Comparison of ENCODE assay signal across 15 mouse cellular contexts in genomic region chr3:94789516-94789915, GRCm38 (mm10). TPM values are rescaled to one million over a fixed set of nuclear protein-coding genes. Genes with fewer than 3 reads are reported as not detected.
DNase-seq lines count a peak whose midpoint lies in the region; ATAC-seq and TF ChIP-seq lines count a peak whose summit lies in the region.
"Had no signal": no experiment of that assay in that cellular context is flagged by ENCODE, and none has a peak within 500 bp of the region (broad histone marks: within the 10 kb centered on the region; RNA-seq: fewer than 3 reads in every experiment).

No protein-coding gene starts in this region.

- no peak overlapping the region for H3K4me3 ChIP-seq in forebrain, embryonic 14.5 days (ENCODE audit: low read depth, low read length)
- H3K4me3 ChIP-seq in forebrain, embryonic 16.5 days (replicated peaks; ENCODE audit: low read length), result no peak overlapping the region
- no peak overlapping the region for H3K4me3 ChIP-seq in midbrain, postnatal 0 days (ENCODE audit: low read depth, low read length)
- H3K4me3 ChIP-seq in midbrain, embryonic 13.5 days (replicated peaks), result no peak overlapping the region
- H3K4me3 ChIP-seq: forebrain, embryonic 10.5 days; heart, embryonic 13.5 days; hindbrain, embryonic 10.5 days; kidney, embryonic 15.5 days; neural tube, embryonic 12.5 days had no signal

- H3K9ac ChIP-seq in forebrain, embryonic 14.5 days (ENCODE audit: low read length), result no peak overlapping the region
- no peak overlapping the region for H3K9ac ChIP-seq in forebrain, embryonic 16.5 days (replicated peaks; ENCODE audit: low read depth, low read length)
- H3K9ac ChIP-seq in midbrain, postnatal 0 days (replicated peaks; ENCODE audit: low read length, poor library complexity, severe bottlenecking), result no peak overlapping the region
- H3K9ac ChIP-seq in midbrain, embryonic 13.5 days (replicated peaks), result no peak overlapping the region
- H3K9ac ChIP-seq: heart, embryonic 13.5 days; kidney, embryonic 15.5 days; neural tube, embryonic 12.5 days had no signal

- no peaks in the 10 kb centered on the region for H3K9me3 ChIP-seq in forebrain, embryonic 14.5 days (replicated peaks; ENCODE audit: control insufficient read depth, low read length)
- no peaks in the 10 kb centered on the region for H3K9me3 ChIP-seq in forebrain, embryonic 16.5 days (ENCODE audit: control insufficient read depth, low read length)
- no peaks in the 10 kb centered on the region for H3K9me3 ChIP-seq in midbrain, postnatal 0 days (ENCODE audit: low read length)
- H3K9me3 ChIP-seq in midbrain, embryonic 13.5 days, result no peaks in the 10 kb centered on the region
- H3K9me3 ChIP-seq: forebrain, embryonic 10.5 days; heart, embryonic 13.5 days; hindbrain, embryonic 10.5 days; kidney, embryonic 15.5 days; neural tube, embryonic 12.5 days had no signal

- DNase-seq in forebrain, embryonic 14.5 days (ENCODE audit: low spot score), result peak; percentile 34
- DNase-seq in midbrain, postnatal 0 days (ENCODE audit: low spot score), result peak; percentile 32
- peak; percentile 43 for DNase-seq in NIH3T3 (ENCODE audit: low read depth)
- DNase-seq in cerebellum, postnatal 10 days, result peak; percentile 68 to 74
- DNase-seq in layer of hippocampus, adult 9-11 months, result no peak
- DNase-seq: liver; lung, adult 18-20 months had no signal

- no peak overlapping the region for H3K27ac ChIP-seq in forebrain, embryonic 14.5 days (ENCODE audit: low read depth, low read length)
- H3K27ac ChIP-seq in forebrain, embryonic 16.5 days (ENCODE audit: low read length), result no peak overlapping the region
- H3K27ac ChIP-seq in midbrain, postnatal 0 days (ENCODE audit: low read depth, low read length), result no peak overlapping the region
- H3K27ac ChIP-seq in midbrain, embryonic 13.5 days, result no peak overlapping the region
- H3K27ac ChIP-seq: forebrain, embryonic 10.5 days; heart, embryonic 13.5 days; hindbrain, embryonic 10.5 days; kidney, embryonic 15.5 days; neural tube, embryonic 12.5 days had no signal

- ATAC-seq in forebrain, embryonic 14.5 days, result no peak
- no peak for ATAC-seq in forebrain, embryonic 16.5 days
- ATAC-seq in midbrain, postnatal 0 days (ENCODE audit: low FRiP score), result no peak
- ATAC-seq in midbrain, embryonic 13.5 days, result no peak

- peaks cover 7% of the 10 kb centered on the region; the same call in 1 of the 2 replicates for H3K4me1 ChIP-seq in forebrain, embryonic 14.5 days (ENCODE audit: control insufficient read depth, insufficient read depth, low read length)
- peaks cover 10% of the 10 kb centered on the region for H3K4me1 ChIP-seq in forebrain, embryonic 16.5 days (replicated peaks; ENCODE audit: control insufficient read depth, insufficient read depth, low read length)
- no peaks in the 10 kb centered on the region; the same call in 1 of the 2 replicates for H3K4me1 ChIP-seq in midbrain, postnatal 0 days (ENCODE audit: insufficient read depth, low read length)
- H3K4me1 ChIP-seq in midbrain, embryonic 13.5 days (replicated peaks), result peaks cover 19% of the 10 kb centered on the region

- H3K36me3 ChIP-seq in forebrain, embryonic 14.5 days (ENCODE audit: control insufficient read depth, insufficient read depth, low read length), result no peaks in the 10 kb centered on the region
- H3K36me3 ChIP-seq in forebrain, embryonic 16.5 days (ENCODE audit: control insufficient read depth, insufficient read depth), result no peaks in the 10 kb centered on the region
- H3K36me3 ChIP-seq in midbrain, postnatal 0 days (ENCODE audit: insufficient read depth, low read length), result no peaks in the 10 kb centered on the region
- no peaks in the 10 kb centered on the region for H3K36me3 ChIP-seq in midbrain, embryonic 13.5 days
- H3K36me3 ChIP-seq: forebrain, embryonic 10.5 days; heart, embryonic 13.5 days; hindbrain, embryonic 10.5 days; kidney, embryonic 15.5 days; neural tube, embryonic 12.5 days had no signal

- H3K27me3 ChIP-seq in forebrain, embryonic 14.5 days (replicated peaks; ENCODE audit: control insufficient read depth, insufficient read depth, low read length), result no peaks in the 10 kb centered on the region
- H3K27me3 ChIP-seq in forebrain, embryonic 16.5 days (replicated peaks; ENCODE audit: control insufficient read depth, insufficient read depth, low read length), result no peaks in the 10 kb centered on the region
- no peaks in the 10 kb centered on the region for H3K27me3 ChIP-seq in midbrain, postnatal 0 days (ENCODE audit: insufficient read depth, low read length)
- peaks cover 5% of the 10 kb centered on the region; the same call in 1 of the 2 replicates for H3K27me3 ChIP-seq in midbrain, embryonic 13.5 days
- H3K27me3 ChIP-seq: neural tube, embryonic 12.5 days had no signal

- H3K4me2 ChIP-seq in forebrain, embryonic 14.5 days (ENCODE audit: low read length), result no peak overlapping the region
- no peak overlapping the region for H3K4me2 ChIP-seq in forebrain, embryonic 16.5 days (ENCODE audit: low read length)
- no peak overlapping the region for H3K4me2 ChIP-seq in midbrain, postnatal 0 days (ENCODE audit: low read depth, low read length, poor library complexity, severe bottlenecking)
- H3K4me2 ChIP-seq in midbrain, embryonic 13.5 days (replicated peaks), result no peak overlapping the region
- H3K4me2 ChIP-seq: heart, embryonic 13.5 days; kidney, embryonic 15.5 days; neural tube, embryonic 12.5 days had no signal

- 70% methylated on average over 2 of the region's 2 CpGs for WGBS in forebrain, embryonic 14.5 days
- WGBS in forebrain, embryonic 16.5 days, result 72% methylated on average over 2 of the region's 2 CpGs
- 81% methylated on average over 2 of the region's 2 CpGs for WGBS in midbrain, postnatal 0 days
- 83% methylated on average over 2 of the region's 2 CpGs for WGBS in midbrain, embryonic 13.5 days

- TF ChIP-seq CTCF in midbrain, postnatal 0 days (IDR thresholded peaks at IDR 0.05), result no peak

RNA-seq across cellular contexts. Expression of gene Cgn, which starts 3.2 kb away (rescaled TPM):
- polyA plus RNA-seq in forebrain, embryonic 14.5 days (2014; fragmentation: Nextera tagmentation; extraction: Ambion mirVana), result 1.9 and 2.9 TPM in 2 replicates
- polyA plus RNA-seq in forebrain, embryonic 16.5 days (2015; fragmentation: Nextera tagmentation; extraction: Ambion mirVana), result 4.9 and 9.0 TPM in 2 replicates
- 11.6 and 13.6 TPM in 2 replicates for total RNA-seq in midbrain, postnatal 0 days (2014; rRNA removed)
- polyA plus RNA-seq in midbrain, postnatal 0 days (2015; fragmentation: Nextera tagmentation; extraction: Ambion mirVana), result 11.4 and 12.4 TPM in 2 replicates
- 5.3 and 6.0 TPM in 2 replicates for polyA plus RNA-seq in midbrain, embryonic 13.5 days (2015; fragmentation: Nextera tagmentation; extraction: Ambion mirVana)
- total RNA-seq: megakaryocyte progenitor cell, adult 5-6 weeks had no signal

RNA-seq across cellular contexts. Expression of gene Pogz, which starts 47.9 kb away (rescaled TPM):
- 22.0 and 23.4 TPM in 2 replicates for polyA plus RNA-seq in forebrain, embryonic 14.5 days (2014; fragmentation: Nextera tagmentation; extraction: Ambion mirVana)
- polyA plus RNA-seq in forebrain, embryonic 16.5 days (2015; fragmentation: Nextera tagmentation; extraction: Ambion mirVana), result 24.4 and 27.9 TPM in 2 replicates
- 42.5 and 59.9 TPM in 2 replicates for total RNA-seq in midbrain, postnatal 0 days (2014; rRNA removed)
- 17.2 and 17.5 TPM in 2 replicates for polyA plus RNA-seq in midbrain, postnatal 0 days (2015; fragmentation: Nextera tagmentation; extraction: Ambion mirVana)
- polyA plus RNA-seq in midbrain, embryonic 13.5 days (2015; fragmentation: Nextera tagmentation; extraction: Ambion mirVana), result 26.9 and 27.3 TPM in 2 replicates
